Mouse (Mus musculus) leukemia stem cell, adult 10-12 weeks (primary cell): Measurements from ENCODE around the gene Tpcn2. TPM values are rescaled to one million over a fixed set of nuclear protein-coding genes. Genes with fewer than 3 reads are reported as not detected.

Experiments used
- polyA plus RNA-seq: library from polyadenylated mRNA; stranded (reverse); fragments of >175 nt; gene quantifications from 2 replicates; pipeline ENCODE4 v1.2.3, GENCODE M21; 2012; ENCODE audit warnings: low replicate concordance

Tpcn2 gene
- 3.0 and 4.4 TPM in 2 replicates for polyA plus RNA-seq

GRCm38 (mm10) chr7:145283487-145284187 lies at the start of gene Tpcn2:
Tpcn2 (minus strand) TSS chr7:145284011.

GRCm38 (mm10) chr7:145314785-145315411 lies 31.1 kb upstream of the Tpcn2 start, which contains the start of gene Mrgprd:
Mrgprd (plus strand) TSS chr7:145314835.

GRCm38 (mm10) chr7:145300321-145301007 lies 16.7 kb upstream of the Tpcn2 start, which contains the start of gene Mrgprf:
Mrgprf (plus strand) TSS chr7:145300828.

GRCm38 (mm10) chr7:145208006-145208405 lies 75.8 kb downstream of the Tpcn2 start, which contains the start of gene 1810010D01Rik:
1810010D01Rik (minus strand) TSS chr7:145208119.

Other genes starting within 250 kb of the Tpcn2 start
- gene 1810010D01Rik, start 75.9 kb downstream of the Tpcn2 start, polyA plus RNA-seq = 0.34 and 0.63 TPM in 2 replicates
- 0.10 TPM in 1 of 2 replicates, not detected in the other for gene Mrgprf, start 16.8 kb upstream of the Tpcn2 start, polyA plus RNA-seq
- gene Mrgprd, start 30.8 kb upstream of the Tpcn2 start, polyA plus RNA-seq = not detected in 2 replicates